Mouse (Mus musculus) retina, adult 2 months (tissue): Measurements from ENCODE around the gene Gm20708.
"Not testable (repeated sequence)": the region's sequence is repeated elsewhere in the genome, so short reads cannot be mapped to it uniquely, and the experiment has no call there.

Source experiments
- DNase-seq: peaks from one replicate; pipeline ENCODE4 v3.0.0-alpha.2; 2012; ENCODE audit warnings: low read depth, low spot score

The Gm20708 gene

DNA sequence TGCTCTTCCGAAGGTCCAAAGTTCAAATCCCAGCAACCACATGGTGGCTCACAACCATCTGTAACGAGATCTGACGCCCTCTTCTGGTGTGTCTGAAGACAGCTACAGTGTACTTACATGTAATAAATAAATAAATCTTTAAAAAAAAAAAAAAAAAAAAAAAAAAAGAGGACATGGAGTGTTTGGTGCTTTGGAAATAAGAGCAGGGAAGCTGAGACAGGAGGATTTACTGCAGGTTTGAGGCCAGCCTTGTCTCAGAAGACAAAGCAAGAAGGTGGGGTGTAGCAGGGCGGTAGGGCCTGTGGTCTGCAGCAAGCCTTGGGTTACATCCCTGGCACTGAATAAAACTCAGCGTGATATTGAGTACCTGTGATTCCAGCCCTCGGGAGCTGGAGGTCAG is 24.0 kb downstream of the Gm20708 start:
- not testable (repeated sequence) for DNase-seq

DNA sequence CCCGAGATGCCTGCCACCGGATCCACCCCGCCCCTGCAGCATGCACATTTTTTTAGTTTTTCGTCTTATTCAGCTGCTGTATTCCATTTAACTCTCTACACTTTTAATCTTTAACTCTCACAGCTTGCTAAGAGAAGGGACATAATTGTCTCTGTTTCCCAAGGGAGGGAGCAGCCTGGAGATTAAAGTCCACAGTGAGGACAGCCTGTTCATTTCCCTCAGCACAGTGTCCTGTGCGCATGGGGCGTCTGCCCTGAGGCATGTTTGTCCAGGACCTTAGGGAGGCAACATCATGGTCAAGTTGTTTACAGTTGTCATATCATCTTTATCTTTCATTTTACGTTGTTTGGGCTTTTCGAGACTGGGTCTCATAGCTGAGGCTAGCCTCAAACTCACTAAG is 24.6 kb downstream of the Gm20708 start:
- no peak for DNase-seq

DNA sequence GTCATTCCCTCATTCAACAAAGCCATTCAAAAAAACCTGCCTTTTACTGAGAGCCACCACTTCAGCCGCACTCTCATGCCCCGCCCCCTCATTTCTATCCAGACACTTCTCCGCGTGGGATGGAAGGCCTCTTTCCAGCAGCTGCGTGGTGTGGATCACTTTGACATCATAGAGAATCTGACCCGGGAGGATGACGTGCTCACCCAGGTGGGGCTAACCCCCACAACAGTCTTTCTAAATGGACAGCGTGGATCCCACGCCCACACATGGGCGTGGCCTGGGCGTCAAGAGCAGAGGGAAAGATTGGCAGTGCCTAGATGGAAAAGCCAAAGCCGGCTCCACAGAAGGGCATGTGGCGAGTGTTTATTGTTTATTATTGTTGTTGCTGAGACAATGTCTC is 26.8 kb downstream of the Gm20708 start:
- DNase-seq, result no peak

DNA sequence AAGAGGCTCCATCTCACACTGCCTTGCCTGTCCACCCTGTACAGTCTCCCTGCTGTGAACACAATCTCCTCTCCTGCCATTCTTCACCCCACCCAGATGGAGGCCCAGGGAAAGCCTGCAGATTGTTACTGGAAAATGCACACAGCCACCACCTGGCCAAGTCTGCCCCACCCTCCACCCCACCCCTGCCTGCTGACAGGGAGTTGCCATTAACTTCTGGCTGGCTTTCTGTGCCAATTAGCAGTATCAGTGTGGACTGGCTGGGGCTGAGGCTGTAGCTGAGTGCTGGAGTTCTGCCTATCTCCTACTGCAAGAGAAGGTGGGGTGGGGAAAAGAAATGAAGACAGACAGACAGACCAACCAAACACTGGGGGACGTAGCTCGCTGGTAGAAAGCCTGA is 29.1 kb downstream of the Gm20708 start:
- no peak for DNase-seq

DNA sequence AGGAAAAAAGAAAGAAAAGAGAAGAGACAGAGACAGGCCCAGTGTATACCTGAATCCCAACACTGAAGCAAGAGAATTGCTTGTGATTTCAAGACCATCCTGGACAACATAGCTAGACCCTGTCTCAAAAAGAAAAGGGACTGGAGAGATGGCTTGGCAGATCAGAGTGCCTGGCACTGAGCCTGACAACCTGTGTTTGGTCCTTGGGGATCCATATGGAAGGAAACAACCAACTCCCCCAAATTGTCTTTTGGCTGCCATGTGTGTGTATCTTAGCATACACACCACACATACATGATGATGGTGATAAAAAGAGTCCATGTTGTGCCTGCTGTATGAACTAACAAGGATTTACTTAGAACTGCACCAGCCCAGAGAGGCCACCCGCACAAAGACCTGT is 29.6 kb downstream of the Gm20708 start:
- no peak for DNase-seq

DNA sequence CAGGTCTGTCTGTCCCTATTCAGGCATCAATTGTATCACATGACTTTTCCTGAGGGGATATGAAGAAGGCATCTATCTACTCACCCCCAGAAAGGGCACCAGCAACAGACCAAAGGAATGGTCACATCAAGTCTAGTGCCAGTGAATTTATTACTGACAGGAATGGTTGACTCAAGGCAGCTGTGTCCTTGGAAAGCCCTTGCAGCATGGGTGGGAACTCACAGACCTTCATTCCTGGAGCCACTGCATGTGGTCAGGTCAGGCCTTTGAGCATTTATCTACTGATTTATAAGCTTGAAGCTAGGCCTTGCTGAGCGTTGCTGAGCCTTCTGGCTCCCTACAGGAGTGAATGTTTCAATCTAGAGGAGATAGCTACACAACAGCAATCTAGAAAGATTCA is 31.4 kb downstream of the Gm20708 start:
- no peak for DNase-seq

DNA sequence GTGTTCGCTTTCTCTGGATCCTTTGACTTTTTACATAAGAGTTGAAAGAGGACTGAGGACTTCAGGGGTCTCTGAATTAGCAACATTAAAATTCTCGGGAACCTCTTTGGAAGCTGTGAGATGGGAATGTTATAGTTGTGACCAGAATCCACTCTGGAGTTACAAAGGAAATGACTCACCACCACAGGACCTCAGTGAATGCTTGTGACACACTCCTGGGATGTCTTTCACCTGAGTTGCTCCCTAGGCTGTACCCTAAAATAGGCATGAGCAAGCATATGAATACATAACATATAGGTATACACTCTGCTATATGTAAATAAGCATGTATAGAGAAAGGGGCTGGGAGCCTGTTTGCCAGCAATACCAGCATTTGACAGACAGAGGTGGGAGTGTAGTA is 34.0 kb downstream of the Gm20708 start:
- no peak for DNase-seq

DNA sequence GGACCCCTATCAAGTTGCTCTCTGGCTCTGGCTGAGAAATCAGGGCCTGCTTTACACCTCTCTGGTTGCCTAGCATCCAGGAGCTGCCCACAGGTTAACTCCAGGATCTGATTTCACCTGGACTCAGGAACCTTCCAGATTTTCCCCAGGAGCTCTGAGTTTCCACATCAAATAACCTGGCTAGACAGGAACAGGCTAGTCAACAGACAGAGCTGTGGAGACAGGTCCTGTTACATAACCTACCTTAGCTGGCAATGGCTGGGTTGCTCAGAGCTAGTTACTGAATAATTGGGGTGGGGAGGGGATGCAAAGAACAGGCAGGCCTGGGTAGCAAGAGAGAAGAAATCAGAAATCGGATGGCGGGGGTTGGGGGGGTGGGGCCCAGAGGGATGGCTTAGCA is 35.5 kb downstream of the Gm20708 start:
- DNase-seq, result no peak

DNA sequence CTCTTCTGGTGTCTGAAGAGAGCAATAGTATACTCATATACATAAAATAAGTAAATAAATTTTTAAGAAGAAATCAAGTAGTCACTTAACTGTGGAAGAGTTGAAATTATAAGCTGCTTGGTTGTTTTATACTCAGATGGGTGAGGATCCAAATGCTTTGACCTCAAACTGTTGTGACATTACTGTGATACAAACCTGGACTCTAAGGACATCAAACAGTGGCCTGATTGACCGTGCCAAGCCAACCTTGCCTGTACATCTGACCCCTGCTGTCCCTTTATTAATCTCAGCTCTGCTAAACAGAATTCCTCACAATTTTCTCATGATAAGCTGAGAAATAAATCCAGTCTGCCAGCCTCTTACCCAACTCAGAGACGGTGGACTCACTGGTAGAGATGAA is 36.2 kb downstream of the Gm20708 start:
- DNase-seq, result no peak

DNA sequence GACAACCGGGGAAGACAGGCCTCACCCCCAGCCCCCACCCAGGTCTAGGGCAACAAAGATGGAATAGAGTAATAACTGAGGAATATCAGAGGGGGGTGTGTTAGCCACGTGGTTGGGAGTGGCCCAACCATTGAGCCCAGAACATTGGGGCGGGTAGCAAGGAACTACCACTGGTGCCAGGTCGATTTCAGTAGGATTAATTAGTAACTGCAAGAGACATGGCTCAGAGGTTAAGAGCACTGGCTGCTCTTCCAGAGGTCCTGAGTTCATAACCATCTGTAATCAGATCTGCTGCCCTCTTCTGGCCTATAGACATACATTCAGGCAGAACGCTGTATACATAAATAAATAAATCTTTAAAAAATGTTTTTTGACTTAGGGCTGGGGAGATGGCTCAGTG is 37.2 kb downstream of the Gm20708 start:
- no peak for DNase-seq

DNA sequence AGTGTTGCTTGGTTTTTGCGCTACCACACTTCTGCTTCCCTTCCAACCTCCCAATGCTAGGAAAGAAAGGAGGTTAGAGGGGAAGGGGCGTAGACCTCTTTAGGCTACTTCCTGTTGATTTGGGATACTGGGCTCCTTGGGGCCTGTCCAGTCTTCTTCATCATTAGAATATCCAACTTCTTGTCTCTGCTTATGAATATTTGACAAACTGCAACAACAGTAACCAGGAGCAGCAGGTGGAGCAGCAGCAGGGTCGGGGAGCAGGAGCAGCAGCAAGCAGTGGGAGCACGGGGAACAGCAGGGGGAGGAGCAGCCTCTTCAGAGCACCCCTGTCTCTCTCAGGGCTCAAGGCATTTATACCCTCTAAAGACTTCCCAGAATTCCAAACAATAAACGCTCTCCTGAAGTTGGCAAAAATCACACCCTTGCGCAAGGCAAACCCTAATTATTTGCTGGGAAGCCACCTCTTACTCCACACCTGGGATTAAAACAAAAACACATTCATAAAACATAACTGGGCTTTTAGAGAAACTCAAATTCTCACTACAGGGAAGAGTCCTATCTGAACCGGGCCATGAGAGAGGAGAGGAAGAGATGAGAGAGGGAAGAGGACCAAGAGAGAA is 38.2 kb downstream of the Gm20708 start:
- no peak for DNase-seq

DNA sequence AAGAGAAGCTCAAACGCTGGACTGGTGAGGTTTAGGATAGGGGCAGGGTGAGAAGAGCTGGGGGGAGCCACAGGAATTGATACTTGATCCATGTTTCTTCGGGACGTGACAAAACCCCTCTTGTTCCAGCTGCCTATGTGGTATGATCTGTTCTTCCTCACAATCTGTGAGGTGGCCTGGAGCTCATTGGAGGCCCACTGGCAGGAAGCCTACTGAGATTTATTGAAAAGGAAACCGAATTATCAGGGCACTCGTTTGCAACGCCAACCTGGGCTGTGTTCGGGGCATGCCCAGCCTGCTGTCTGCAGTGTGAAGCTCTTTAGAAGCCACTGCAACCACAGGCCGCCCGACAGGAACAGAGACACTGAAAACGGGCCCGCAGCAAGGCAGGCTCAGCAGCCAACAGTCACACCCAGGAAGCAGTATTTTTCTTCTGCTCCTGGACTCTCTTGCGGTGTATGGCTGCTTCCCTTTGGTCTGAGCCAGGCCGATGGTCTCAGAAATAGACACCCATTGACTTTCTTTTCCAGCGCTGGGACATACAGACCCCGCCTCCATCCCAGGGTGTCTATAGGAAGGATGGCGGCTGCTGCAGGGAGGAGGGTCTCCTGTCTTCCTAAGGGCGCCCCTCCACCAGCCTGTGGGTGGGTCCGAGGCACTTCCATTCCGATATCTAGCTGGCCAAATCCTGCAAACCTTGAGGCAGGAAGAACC is 39.0 kb downstream of the Gm20708 start:
- no peak for DNase-seq

DNA sequence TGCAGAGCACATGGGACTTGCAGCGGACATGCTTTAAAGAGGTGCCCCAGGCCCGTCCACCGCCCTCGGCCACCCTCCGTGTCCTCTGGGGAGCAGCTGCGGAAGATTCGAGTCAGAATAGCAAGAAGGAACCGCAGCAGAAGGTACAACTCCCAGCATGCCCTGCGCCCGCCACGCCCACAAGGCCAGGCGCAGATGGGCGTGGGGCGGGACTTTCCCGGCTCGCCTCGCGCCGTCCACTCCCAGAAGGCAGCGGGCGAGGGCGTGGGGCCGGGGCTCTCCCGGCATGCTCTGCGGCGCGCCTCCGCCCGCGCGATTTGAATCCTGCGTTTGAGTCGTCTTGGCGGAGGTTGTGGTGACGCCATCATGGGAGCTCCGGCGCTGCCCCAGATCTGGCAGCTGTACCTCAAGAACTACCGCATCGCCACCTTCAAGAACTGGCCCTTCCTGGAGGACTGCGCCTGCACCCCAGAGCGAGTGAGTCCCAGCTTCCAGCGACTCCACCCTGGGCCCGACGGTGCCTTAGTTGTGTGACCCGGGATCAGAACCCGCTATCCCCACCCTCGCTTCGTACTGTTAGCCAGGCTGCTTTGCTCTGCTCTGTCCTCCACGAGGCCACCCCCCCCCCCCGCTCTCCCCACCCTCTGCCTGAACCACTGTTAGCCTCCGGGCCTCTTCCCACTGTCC is 39.7 kb downstream of the Gm20708 start, which contains the start of gene Birc5:
Birc5 (plus strand) TSS at position 267 of the 687 bp plus-strand sequence.
- peak; percentile 81 for DNase-seq

DNA sequence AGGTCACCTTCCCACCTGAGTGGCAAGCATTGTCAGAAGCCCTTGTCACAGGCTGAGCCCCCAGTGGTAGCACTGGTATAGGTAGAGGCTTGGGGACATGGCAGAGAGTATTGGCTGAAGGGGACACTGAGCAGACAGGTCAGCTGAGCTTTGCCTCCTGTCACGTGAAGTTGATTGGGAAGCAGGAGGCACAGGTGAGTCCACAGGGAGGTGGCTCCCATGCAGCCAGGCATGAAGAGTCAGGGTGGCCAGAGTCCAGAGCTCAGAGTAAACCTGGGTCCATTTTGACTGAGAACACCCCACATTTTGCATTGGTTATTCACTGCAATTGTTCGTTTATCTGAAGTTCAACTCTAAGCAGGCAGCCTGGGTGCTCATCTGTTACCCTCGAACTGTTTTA is 43.4 kb downstream of the Gm20708 start:
- no peak for DNase-seq

DNA sequence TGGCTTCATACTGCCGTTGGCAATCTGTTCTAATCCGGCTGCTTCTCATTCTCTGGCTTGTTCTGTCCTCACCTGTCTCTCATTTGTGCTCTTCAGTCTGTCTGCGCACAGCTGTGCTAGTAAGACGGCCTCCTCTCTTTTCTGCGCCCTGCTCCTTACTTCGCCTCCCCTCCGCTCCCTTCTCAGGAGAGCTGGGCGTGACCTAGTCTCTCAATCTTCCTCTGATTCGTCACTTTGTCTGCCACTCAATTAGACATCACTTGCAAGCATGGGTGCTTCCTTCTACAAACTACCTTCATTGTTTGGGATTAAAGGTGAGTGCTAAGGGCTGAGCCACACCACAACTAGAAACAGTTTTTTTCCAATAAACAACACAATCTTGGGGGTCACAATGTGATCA is 44.8 kb downstream of the Gm20708 start:
- no peak for DNase-seq

DNA sequence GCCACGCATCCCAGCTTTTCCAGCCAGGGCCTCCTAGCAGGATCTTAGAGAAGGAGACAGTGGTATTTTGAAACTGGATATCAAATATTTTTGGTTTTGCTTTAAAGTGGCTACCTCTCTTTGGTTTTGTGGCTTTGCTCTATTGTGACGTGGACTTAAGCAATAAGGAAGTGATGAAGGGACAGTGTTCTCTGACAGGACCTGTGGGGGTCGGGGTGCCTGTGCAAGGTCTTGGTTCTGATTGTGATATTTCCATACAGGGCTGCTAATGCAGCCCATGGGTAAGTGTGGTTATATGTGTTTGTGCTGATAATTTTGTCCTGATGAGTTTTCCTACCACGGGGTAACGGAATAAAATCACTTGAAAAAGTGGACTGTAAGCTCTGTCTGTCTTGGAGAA is 45.9 kb downstream of the Gm20708 start:
- no peak for DNase-seq

DNA sequence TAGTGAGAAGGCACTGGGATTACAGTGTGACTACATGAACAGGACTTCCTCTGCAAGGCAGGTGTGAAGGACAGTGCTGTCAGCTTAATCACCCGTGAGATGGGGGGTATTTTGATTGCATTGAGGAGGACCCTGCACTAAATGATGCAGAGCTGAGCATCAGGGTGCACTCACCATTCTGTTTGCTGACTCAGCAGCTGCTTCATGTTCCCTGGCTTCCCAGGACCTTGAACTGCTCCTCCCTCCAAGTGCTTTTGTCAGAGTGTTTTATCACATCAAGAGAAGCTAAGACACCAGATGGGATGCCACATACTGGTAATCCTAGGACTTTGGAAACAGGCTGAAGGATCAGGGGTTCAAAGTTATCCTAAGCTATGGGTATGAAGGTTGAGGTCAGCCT is 46.5 kb downstream of the Gm20708 start:
- no peak for DNase-seq

DNA sequence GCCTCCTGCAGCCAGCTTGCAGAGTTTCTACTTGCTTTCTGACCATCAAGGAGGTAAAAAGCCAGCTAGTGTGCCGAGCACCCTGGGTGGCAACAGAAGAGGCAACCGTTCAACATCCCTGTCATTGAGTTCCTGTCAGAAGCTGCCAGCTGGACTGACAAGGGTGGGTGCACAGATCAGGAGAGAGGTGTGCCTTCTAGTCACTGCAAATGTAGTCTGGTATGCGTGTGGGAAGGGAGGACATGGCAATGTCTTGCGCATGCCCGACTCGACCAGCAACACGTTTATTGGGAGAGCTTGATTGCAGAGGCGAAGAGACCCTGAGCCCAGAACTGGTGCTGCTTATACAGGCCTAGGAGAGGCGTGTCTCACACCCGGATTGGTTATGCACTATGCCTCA is 48.0 kb downstream of the Gm20708 start:
- no peak for DNase-seq

DNA sequence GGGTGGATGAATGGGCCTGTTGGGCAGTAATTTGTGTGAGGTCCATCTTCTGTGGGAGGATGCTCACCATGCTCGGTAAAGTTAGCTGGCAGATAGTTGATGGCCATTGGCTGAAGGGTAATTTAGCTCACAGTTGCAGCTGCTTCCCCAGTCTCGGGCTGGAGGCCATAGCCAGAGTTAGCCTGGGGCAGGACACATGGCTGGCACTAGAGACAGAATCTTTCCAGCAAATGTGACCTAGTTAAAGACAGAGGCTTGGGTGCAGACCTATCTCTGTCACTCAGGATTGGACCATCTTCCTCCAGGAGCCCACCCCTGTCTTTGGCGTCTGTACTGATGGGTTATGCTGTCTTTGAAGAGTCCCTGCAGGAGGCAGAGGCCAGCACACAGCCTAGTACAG is 48.9 kb downstream of the Gm20708 start:
- no peak for DNase-seq

DNA sequence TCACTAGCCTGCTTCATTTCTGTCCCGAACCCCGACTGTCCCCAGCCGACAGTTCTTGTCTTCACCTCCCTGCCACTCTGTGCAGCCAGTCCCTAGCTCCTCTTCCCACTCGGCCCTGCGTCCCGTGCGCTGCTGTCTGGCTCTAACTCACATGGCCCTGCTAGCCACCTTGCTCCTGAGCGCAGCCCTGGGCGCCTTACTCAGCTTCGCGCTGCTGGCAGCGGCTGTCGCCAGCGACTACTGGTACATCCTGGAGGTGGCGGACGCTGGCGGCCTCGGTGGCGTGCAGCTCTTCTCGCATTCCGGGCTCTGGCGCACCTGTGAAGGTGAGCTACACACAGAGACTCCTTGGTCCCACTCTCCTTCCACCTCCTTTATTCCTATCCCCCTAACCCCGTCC is 51.1 kb downstream of the Gm20708 start, which contains the start of gene Tmem235:
Tmem235 (plus strand) TSS at position 152 of the 400 bp plus-strand sequence.
- DNase-seq, result no peak

DNA sequence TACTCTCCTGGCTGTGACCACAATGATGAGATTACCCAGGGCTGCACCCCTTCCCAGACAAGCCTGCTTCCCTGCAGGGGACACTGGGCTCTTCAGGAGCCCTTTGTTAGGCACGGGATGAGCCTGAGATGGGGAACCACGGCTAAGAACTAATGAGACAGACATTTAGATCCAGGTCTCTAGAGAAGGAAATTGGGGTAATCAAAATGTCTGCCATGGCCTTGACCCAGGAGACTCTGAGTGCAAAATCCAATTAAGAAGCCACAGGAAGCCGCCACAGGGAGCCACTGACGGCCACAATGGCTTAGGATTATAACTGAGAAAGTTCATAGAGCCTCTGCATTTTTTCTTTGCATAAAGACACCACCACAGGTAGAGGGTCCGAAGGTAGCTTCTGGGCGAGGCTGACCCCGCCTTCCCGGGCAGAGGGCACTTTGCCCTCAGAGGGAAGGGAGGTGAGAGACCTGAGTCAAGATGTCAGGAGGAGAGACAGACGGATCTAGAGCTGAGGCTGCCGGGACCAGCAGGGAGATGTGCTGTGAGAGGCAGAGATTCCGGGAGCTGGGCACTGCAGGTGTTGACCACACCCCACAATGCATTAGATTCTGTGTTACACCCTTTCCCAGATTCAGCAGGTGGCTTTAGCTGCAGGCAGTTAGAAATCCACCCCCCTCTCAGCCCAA is 53.8 kb downstream of the Gm20708 start:
- no peak for DNase-seq

DNA sequence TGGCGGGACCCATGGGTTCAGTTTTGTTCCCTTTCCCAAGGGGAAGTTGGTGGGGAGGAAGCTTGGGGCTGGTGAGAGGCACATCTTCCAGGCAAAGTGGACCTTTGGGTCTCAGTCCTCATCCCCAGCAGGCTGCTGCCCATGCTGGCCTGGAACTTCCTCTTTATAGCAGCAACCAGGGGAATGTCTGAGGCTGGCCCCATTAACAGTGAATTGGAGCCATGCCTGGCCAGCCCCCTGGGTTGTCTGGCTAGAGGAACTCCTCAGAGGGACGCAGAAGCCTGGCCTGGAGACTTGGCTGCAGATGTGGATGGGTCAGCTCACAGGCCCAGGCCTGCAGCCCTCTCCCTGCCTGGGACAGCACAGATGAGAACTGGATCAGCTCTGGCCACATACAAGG is 55.3 kb downstream of the Gm20708 start:
- DNase-seq, result no peak
